Mouse (Mus musculus) megakaryocyte, embryonic 14.5 days (primary cell): ENCODE results near the gene Rgs8.

Experiments
- FLI1 ChIP-seq: IDR thresholded peaks from 2 replicates; pipeline ENCODE4 v1.6.1; 2012; ENCODE audit warnings: low read length, inconsistent platforms, mixed read lengths
- GATA1 ChIP-seq: IDR thresholded peaks from 3 replicates; pipeline ENCODE4 v1.6.1; 2012; ENCODE audit warnings: mixed read lengths, low read length, inconsistent platforms, borderline replicate concordance

- TF ChIP-seq GATA1 (no peak), FLI1 (no peak)
Observed at GRCm38 (mm10) chr1:153652938-153653623, at the start of gene Rgs8.
